Mouse (Mus musculus): Measurements from ENCODE around the gene Eps8.
A peak's percentile ranks its signal among the peaks of the same experiment; 100 is the strongest.
"Not testable (repeated sequence)": the region's sequence is repeated elsewhere in the genome, so short reads cannot be mapped to it uniquely, and the experiment has no call there.

Eps8 gene

GRCm38 (mm10) chr6:137467696-137468095 is 187.0 kb downstream of the Eps8 start:
- DNase-seq = no peak

- DNase-seq = no peak
Observed at GRCm38 (mm10) chr6:137466256-137466655, 188.4 kb downstream of the Eps8 start.

GRCm38 (mm10) chr6:137465253-137465652 is 189.4 kb downstream of the Eps8 start:
- no peak for DNase-seq

GRCm38 (mm10) chr6:137463771-137464170 is 190.9 kb downstream of the Eps8 start:
- DNase-seq = no peak

- DNase-seq = no peak
Observed at GRCm38 (mm10) chr6:137458136-137458535, 196.5 kb downstream of the Eps8 start.

- DNase-seq = no peak
Observed at GRCm38 (mm10) chr6:137457210-137457609, 197.5 kb downstream of the Eps8 start.

GRCm38 (mm10) chr6:137456064-137456463 is 198.6 kb downstream of the Eps8 start:
- DNase-seq = no peak

- peak; percentile 43 to 47 for DNase-seq
Observed at GRCm38 (mm10) chr6:137455537-137456041, 199.1 kb downstream of the Eps8 start.

GRCm38 (mm10) chr6:137446116-137446515 is 208.6 kb downstream of the Eps8 start:
- not testable (repeated sequence) for DNase-seq

- no peak for DNase-seq
Observed at GRCm38 (mm10) chr6:137443089-137443488, 211.6 kb downstream of the Eps8 start.

- DNase-seq = no peak
Observed at GRCm38 (mm10) chr6:137440559-137441486, 213.9 kb downstream of the Eps8 start.

- no peak for DNase-seq
Observed at GRCm38 (mm10) chr6:137437902-137438580, 216.6 kb downstream of the Eps8 start.

- DNase-seq = no peak
Observed at GRCm38 (mm10) chr6:137437486-137437885, 217.2 kb downstream of the Eps8 start.

GRCm38 (mm10) chr6:137433521-137434137 is 221.0 kb downstream of the Eps8 start:
- DNase-seq = no peak

Measured in B cell, adult 2 months (primary cell).